Mouse (Mus musculus) stomach, embryonic 16.5 days (tissue): ENCODE measurements around the gene Necab3. TPM values are rescaled to one million over a fixed set of nuclear protein-coding genes. Genes with fewer than 3 reads are reported as not detected.

Source experiments
- ATAC-seq: fragments of 200-750 bp; cut with Nextera tagmentation; 2 replicates; pipeline ENCODE4 v1.8.0; 2017; ENCODE audit warnings: moderate number of reproducible peaks, moderate TSS enrichment; ENCODE audit not compliant: insufficient read depth, low FRiP score
- H3K27ac ChIP-seq: fragments of 300-500 bp; sonication (generic); 2 replicates; pipeline ENCODE4 v1.5.1; 2014; ENCODE audit warnings: low read length
- H3K27me3 ChIP-seq: fragments of 300-500 bp; sonication (generic); 2 replicates; pipeline ENCODE4 v1.6.1; 2014; ENCODE audit warnings: low read length, control low read depth, mixed read lengths; ENCODE audit not compliant: control insufficient read depth, insufficient read depth
- H3K36me3 ChIP-seq: fragments of 300-500 bp; sonication (generic); 2 replicates; pipeline ENCODE4 v1.6.1; 2014; ENCODE audit warnings: low read length; ENCODE audit not compliant: control insufficient read depth, insufficient read depth
- H3K4me1 ChIP-seq: fragments of 300-500 bp; sonication (generic); 2 replicates; pipeline ENCODE4 v1.6.1; 2014; ENCODE audit warnings: low read length, control low read depth, mixed read lengths; ENCODE audit not compliant: control insufficient read depth, insufficient read depth
- H3K4me2 ChIP-seq: fragments of 300-500 bp; sonication (generic); 2 replicates; pipeline ENCODE4 v1.6.1; 2014; ENCODE audit warnings: low read depth, low read length, mixed read lengths
- H3K4me3 ChIP-seq: fragments of 300-500 bp; sonication (generic); replicated peaks from 2 replicates; pipeline ENCODE4 v1.5.1; 2014; ENCODE audit warnings: mild to moderate bottlenecking, low read length
- H3K9ac ChIP-seq: fragments of 300-500 bp; sonication (generic); 2 replicates; pipeline ENCODE4 v1.6.1; 2014; ENCODE audit warnings: low read length
- H3K9me3 ChIP-seq: fragments of 300-500 bp; sonication (generic); replicated peaks from 2 replicates; pipeline ENCODE4 v1.6.1; 2016; ENCODE audit warnings: low read length, control low read depth; ENCODE audit not compliant: control insufficient read depth
- WGBS: fragments of 180-500 bp; shearing (Covaris S2); extraction: QIAGEN DNeasy Blood & Tissue Kit; methylation state at CpG from one replicate; pipeline ENCODE4 v1.1.7; 2014; 5-methylcytosine and 5-hydroxymethylcytosine counted together
- polyA plus RNA-seq: library from polyadenylated mRNA; unstranded; fragments of >200 nt; fragmentation: Nextera tagmentation; extraction: Ambion mirVana; gene quantifications from 2 replicates; pipeline ENCODE4 v1.2.1, GENCODE M21; 2015

Necab3 gene
- polyA plus RNA-seq, result 1.4 and 1.7 TPM in 2 replicates

DNA sequence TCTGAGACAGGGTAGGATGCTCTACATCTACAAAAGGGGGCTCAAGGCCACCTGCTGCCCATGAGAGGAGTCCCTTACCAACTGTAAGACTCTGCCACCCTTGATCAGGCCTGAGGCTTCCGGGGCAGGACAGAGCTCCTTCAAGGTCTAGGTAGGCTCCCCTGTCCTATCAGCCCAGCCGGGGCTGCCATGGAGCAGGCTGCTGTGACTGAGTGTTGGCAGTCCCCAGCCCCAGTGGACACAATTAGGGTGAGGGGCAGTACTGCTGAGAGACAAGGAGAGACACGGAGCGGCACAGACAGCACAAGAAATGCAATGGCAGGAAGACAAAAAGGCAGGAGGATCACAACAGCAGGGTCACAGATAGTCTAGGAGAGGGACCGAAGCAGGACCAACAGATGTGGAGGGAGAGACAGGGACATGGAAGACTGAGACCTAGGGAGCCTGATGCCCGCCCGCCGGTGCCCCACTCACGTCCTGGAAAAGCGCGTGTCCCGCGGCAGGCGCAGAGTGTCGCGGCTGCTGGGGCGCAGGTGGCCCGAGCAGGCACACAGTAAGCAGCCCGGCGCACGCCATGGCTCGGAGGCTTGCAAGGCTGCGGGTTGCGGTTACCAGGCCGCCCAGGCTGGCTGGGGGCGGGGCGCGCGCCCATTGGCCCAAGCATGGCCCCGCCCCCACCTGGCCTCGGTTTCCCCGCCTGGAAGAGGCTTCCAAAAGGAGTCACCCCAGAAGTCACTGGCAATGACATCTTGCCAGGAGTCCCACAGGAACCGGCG, at the start of gene Necab3:
Gene Necab3, minus strand, starts transcription at position 627 of the 776 bp plus-strand sequence.
- Histone ChIP-seq H3K27ac (no peak within 1 kb of the TSS), H3K4me1 (peaks cover 14% of the 10 kb centered on the region), H3K36me3 (peaks cover 16% of the 10 kb centered on the region), H3K4me2 (peak within 1 kb of the TSS; percentile 52), H3K27me3 (no peaks in the 10 kb centered on the region), H3K9ac (peak within 1 kb of the TSS; percentile 47), H3K9me3 (no peaks in the 10 kb centered on the region), H3K4me3 (peak within 1 kb of the TSS; percentile 30)
- peak; percentile 15; the same call in 1 of the 2 replicates for ATAC-seq
- WGBS, result 8% methylated on average over 34 of the region's 34 CpGs

DNA sequence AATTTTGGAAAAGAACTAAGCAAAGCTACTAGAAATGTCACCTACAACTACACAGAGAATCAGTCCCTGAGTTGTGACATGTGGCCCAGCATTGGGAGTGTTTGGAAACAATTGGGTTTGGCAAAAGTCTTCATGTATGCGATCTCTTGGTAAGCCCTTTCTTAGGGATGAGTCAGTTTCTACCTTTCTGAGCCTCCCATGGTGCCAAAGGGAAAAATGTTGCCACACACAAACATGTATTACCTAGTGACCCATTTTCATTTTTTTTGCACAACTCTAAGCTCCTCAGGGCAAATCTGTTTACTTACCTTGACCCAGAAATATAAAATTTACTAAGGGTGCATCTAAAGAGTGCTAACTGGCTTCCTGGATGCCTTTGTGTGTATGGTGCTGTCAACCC, 48.3 kb upstream of the Necab3 start:
- Histone ChIP-seq H3K4me1 (peaks cover 9% of the 10 kb centered on the region), H3K27me3 (no peaks in the 10 kb centered on the region), H3K36me3 (no peaks in the 10 kb centered on the region), H3K4me3 (no peak overlapping the region), H3K9me3 (no peaks in the 10 kb centered on the region), H3K9ac (no peak overlapping the region), H3K27ac (no peak overlapping the region), H3K4me2 (no peak overlapping the region)
- ATAC-seq, result no peak
- WGBS, result 65% methylated on average over 1 of the region's 1 CpGs

DNA sequence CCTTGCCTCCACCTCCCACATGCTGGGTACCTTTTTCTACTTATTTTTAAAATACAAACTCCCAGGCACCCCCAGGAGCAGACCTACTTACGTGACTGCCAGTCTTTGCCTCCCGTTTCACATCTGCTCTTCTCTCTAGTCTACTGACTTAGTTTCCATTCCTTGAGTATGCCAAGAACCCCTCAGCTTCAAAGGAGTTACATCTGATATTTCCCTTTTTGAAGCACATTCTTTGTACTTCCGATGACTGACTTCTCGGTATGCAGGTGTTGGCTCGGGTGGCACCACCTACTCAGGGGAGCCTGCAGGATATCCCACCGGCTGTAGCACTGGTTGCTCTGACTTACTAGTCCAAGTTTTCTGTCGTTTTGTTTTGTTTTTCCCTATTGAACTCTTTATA, 45.5 kb upstream of the Necab3 start:
- WGBS, result 22% methylated on average over 7 of the region's 7 CpGs

DNA sequence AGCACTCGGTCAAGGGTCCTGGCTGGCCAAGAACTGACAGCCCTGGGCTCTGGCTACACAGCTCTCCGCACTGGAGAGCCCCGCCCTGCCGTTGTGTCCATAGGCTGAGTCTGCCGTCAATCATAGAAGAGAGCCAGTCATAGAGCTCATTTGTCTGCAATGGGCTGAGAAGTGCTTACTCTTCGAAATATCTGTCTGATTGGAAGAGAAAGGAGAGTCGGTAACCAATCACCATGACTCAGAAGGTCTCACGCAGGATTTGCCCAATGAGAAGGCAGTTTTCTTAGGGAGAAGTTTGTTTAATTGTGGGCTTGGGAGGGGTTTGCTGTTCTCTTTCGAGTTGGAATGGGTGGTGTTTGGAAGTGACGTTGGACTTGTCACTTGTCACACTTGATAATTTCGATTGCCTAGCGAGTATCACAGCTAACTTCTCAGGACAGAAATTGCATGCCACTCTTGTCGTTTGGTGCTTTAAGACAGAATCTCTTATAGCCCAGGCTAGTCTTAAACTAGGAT, 45.0 kb upstream of the Necab3 start, which contains the start of gene Pxmp4:
Gene Pxmp4, minus strand, starts transcription at position 71 of the 516 bp plus-strand sequence.
- Histone ChIP-seq H3K27me3 (no peaks in the 10 kb centered on the region), H3K4me1 (peaks cover 9% of the 10 kb centered on the region), H3K9ac (peak within 1 kb of the TSS; percentile 89), H3K36me3 (no peaks in the 10 kb centered on the region), H3K4me3 (peak within 1 kb of the TSS; percentile 72), H3K9me3 (no peaks in the 10 kb centered on the region), H3K4me2 (peak within 1 kb of the TSS; percentile 71), H3K27ac (peak within 1 kb of the TSS; percentile 61)
- peak; percentile 100 for ATAC-seq
- WGBS, result under 1% methylated on average over 13 of the region's 13 CpGs

More for the DNA sequence above, 45.5 kb upstream of the Necab3 start:
- peak overlapping the region; percentile 72 for H3K4me3 ChIP-seq
- H3K27ac ChIP-seq, result no peak overlapping the region
- H3K9me3 ChIP-seq, result no peaks in the 10 kb centered on the region
- H3K4me1 ChIP-seq, result peaks cover 9% of the 10 kb centered on the region
- no peaks in the 10 kb centered on the region for H3K36me3 ChIP-seq
- no peak; the same call in 1 of the 2 replicates for ATAC-seq
- H3K9ac ChIP-seq, result peak overlapping the region; percentile 26
- H3K4me2 ChIP-seq, result peak overlapping the region; percentile 70
- H3K27me3 ChIP-seq, result no peaks in the 10 kb centered on the region

DNA sequence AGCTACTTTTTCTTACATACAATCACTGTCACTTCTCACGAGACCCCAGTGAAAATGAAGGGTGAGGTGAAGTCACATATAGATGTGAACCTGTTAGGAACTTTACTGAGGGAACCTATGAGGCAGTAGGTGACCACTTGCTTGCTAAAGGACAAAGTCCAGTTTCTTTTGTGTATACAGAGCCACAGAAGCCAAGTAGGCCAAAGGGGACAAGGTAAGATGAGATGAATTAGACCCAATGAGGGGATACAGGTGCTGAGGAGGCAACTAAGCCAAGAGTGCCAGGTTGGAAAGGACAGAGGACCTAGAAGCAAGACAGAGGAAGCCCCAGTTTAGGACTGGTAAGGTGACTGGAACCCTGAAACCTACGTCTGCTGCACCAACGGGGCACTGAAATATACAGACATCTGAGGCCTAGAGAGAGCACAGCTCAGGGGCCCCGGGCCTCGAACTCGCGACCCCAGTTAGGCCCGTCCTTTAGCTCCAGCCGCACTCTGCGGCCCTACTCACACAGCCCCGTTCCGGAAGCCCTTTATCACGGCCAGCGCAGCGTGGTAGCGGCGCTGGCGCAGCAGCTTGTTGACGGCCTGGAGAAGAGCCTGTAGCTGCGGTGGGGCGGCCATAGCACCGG, 44.4 kb upstream of the Necab3 start:
- H3K27me3 ChIP-seq, result no peaks in the 10 kb centered on the region
- ATAC-seq, result no peak
- no peaks in the 10 kb centered on the region for H3K9me3 ChIP-seq
- H3K4me3 ChIP-seq, result peak overlapping the region; percentile 72
- WGBS, result 14% methylated on average over 22 of the region's 22 CpGs
- peak overlapping the region; percentile 89 for H3K9ac ChIP-seq
- no peaks in the 10 kb centered on the region for H3K36me3 ChIP-seq
- H3K27ac ChIP-seq, result peak overlapping the region; percentile 61
- peak overlapping the region; percentile 71 for H3K4me2 ChIP-seq
- H3K4me1 ChIP-seq, result peaks cover 9% of the 10 kb centered on the region

DNA sequence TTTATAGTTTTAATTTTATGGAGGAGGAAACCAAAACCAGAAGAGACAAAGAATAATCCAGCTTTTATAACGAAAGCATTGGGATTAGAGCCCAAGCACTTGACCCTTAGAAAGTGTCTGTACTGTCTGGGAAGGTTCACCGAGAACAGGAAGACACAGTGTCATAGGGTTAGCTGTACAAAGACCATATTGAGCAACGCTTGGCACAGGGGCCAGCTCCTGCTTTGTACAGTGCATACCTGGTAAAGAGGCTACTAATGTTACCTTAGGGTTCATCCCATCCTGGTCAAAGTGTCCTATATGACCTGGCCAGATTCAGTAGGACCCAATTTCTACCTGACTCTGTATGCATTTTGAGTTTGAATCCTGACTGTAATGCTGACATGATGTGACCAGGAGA, 42.6 kb upstream of the Necab3 start:
- 64% methylated on average over 3 of the region's 3 CpGs for WGBS
- Histone ChIP-seq H3K27me3 (no peaks in the 10 kb centered on the region), H3K27ac (no peak overlapping the region), H3K9me3 (no peaks in the 10 kb centered on the region), H3K36me3 (no peaks in the 10 kb centered on the region), H3K4me3 (no peak overlapping the region), H3K4me2 (no peak overlapping the region), H3K4me1 (peaks cover 9% of the 10 kb centered on the region), H3K9ac (no peak overlapping the region)
- no peak for ATAC-seq

DNA sequence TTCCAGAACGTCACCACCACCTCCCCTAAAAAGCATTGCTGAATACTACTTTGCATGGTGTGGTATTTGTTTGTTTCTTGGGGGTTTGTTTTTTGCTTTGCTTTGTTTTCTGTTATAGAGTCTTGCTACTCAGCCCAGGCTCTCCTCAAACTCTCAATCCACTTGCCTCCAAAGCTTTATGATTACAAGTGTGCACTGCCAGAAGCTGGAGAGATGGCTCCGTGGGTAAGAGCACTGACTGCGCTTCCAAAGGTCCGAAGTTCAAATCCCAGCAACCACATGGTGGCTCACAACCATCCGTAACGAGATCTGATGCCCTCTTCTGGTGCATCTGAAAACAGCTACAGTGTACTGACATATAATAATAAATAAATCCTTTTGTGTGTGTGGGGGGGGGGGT, 41.9 kb upstream of the Necab3 start:
- H3K36me3 ChIP-seq, result no peaks in the 10 kb centered on the region
- no peak overlapping the region for H3K4me3 ChIP-seq
- H3K4me1 ChIP-seq, result peaks cover 9% of the 10 kb centered on the region
- H3K27ac ChIP-seq, result no peak overlapping the region
- no peak for ATAC-seq
- no peaks in the 10 kb centered on the region for H3K27me3 ChIP-seq
- no peak overlapping the region for H3K4me2 ChIP-seq
- no peaks in the 10 kb centered on the region for H3K9me3 ChIP-seq
- H3K9ac ChIP-seq, result no peak overlapping the region
- 74% methylated on average over 6 of the region's 6 CpGs for WGBS

DNA sequence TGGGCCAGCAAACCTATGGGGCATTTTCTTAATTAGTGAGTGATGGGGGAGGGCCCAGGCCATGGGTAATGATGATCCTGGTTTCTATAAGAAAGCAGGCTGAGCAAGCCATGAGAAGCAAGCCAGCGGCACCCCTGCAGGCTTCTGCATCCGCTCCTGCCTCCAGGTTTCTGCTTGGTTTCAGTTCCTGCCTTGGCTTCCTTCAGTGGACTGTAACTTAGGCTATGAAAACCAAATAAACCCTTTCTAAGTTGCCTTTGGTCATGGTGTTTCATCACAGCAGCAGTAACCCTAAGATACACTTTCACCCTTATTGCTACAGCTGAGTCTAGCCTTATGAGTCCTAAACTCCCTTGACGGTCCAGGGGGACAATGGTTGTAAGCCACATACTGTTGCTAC, 38.7 kb upstream of the Necab3 start:
- 86% methylated on average over 3 of the region's 3 CpGs for WGBS
- no peaks in the 10 kb centered on the region for H3K9me3 ChIP-seq
- peaks cover under 1% of the 10 kb centered on the region for H3K4me1 ChIP-seq
- H3K27ac ChIP-seq, result no peak overlapping the region
- no peak overlapping the region for H3K4me2 ChIP-seq
- no peak overlapping the region for H3K9ac ChIP-seq
- no peak for ATAC-seq
- H3K36me3 ChIP-seq, result peaks cover 3% of the 10 kb centered on the region; the same call in 1 of the 2 replicates
- no peak overlapping the region for H3K4me3 ChIP-seq
- no peaks in the 10 kb centered on the region for H3K27me3 ChIP-seq

DNA sequence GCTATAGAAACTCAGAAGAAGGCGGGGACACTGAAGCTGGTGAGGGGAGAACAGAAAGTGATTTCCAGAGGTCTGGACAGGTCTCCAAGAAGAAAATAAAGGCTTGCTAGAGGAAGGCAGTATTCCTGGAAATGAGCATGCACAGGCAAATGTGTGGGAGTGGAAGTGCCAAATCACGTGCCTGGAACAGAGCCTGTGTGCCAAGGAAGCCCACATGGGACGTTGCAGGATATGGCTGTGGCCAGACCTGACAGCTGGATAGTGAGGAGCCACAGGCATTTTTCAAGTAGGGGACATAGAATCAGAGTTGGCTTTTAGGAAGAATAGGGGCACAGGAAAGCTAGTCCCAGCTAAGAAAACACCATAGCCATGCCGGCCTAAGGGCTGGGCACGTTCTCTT, 37.1 kb upstream of the Necab3 start:
- H3K36me3 ChIP-seq, result peaks cover 3% of the 10 kb centered on the region; the same call in 1 of the 2 replicates
- no peak overlapping the region for H3K4me3 ChIP-seq
- no peak overlapping the region for H3K9ac ChIP-seq
- whole genome bisulfite sequencing, result 76% methylated on average over 5 of the region's 5 CpGs
- H3K9me3 ChIP-seq, result no peaks in the 10 kb centered on the region
- no peak for ATAC-seq
- H3K4me2 ChIP-seq, result no peak overlapping the region
- H3K27me3 ChIP-seq, result no peaks in the 10 kb centered on the region
- no peak overlapping the region for H3K27ac ChIP-seq
- no peaks in the 10 kb centered on the region for H3K4me1 ChIP-seq
